Mouse (Mus musculus): Measurements from ENCODE around the gene Ngdn. TPM values are rescaled to one million over a fixed set of nuclear protein-coding genes. Genes with fewer than 3 reads are reported as not detected.

Gene Ngdn
- total and polyA plus RNA-seq, 3 experiments: 75.4 to 111 (median 77.9) TPM

DNA sequence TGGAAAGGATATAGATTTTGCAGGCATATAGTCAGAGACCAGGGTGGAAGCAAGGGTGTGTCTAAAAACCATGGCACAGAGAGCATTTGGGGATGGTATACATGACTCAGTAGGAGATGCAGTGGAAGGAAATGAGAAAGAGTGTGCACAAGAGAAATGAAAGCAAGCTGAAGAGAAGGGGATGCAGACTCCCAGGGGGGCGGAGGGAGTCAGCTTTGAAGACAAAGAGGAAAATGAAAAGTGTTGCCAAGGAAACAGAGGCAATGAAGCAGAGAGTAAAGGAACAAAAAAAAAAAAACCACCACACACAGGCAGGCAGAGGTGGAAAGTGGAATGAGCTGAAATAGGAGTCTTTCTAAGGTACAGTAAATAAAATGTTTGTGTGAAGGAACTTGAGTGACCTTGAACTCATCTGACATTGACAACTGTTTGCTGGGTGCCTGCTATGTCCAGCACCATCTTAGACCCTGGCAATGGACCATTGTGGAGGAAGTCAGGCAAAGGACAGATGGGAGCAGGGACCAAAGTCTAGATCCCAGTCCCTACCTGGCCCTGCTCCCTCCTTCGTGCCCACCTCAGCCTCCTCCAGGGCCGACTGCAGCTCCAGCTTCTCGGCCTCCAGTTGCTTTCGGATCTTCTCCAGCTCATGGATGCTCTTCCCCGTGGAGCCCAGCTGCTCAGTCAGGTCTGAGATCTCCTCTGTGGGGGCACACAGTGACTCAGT, 41.0 kb upstream of the Ngdn start:
- Histone ChIP-seq H3K79me2 (replicated peaks; ENCODE audit: control insufficient read depth, extremely low read depth, insufficient read depth, poor library complexity, severe bottlenecking) (no peaks in the 10 kb centered on the region), H3K9ac (ENCODE audit: insufficient read depth, low read depth) (no peak overlapping the region), H3K4me3 (replicated peaks in 1 of 3; ENCODE audit: low read depth in 2 of 3, low read length in 2 of 3, poor library complexity in 1 of 3) (no peak overlapping the region), H3K27ac (ENCODE audit: insufficient read depth, low read depth) (no peak overlapping the region), H3K36me3 (replicated peaks in 1 of 2; ENCODE audit: control insufficient read depth in 1 of 2, insufficient read depth in 1 of 2, low read length in 1 of 2) (no peaks in the 10 kb centered on the region), H3K4me2 (ENCODE audit: insufficient read depth, low read depth, poor library complexity, severe bottlenecking) (no peak overlapping the region), H3K27me3 (replicated peaks) (peaks cover 39% of the 10 kb centered on the region), H3K4me1 (ENCODE audit: control insufficient read depth in 1 of 2, insufficient read depth in 2 of 2) (peaks cover 5 to 26% of the 10 kb centered on the region in 2 experiments; a peak in 3 of 4 replicates), H3K9me3 (replicated peaks; ENCODE audit: low read length) (no peaks in the 10 kb centered on the region)
- peak; percentile 53 for DNase-seq (ENCODE audit: extremely low read depth)
- in situ Hi-C loops (cut with MboI; ENCODE audit: low pct_ligation_motif_present, low pct_unique_long_range_greater_than_20kb, low sequenced_read_pairs) (no loop called here), dilution Hi-C loops (cut with MboI; ENCODE audit: extremely low pct_ligation_motif_present, extremely low pct_unique_long_range_greater_than_20kb, low sequenced_read_pairs) (no loop called here)
- TF ChIP-seq ZNF384 (IDR thresholded peaks at IDR 0.05; ENCODE audit: low read depth, low read length): peak; percentile 44; the same call in 1 of the 2 replicates
- no peak for TF ChIP-seq JUN (IDR thresholded peaks at IDR 0.05; ENCODE audit: insufficient read depth, low read depth, low read length)
- no peak for TF ChIP-seq HCFC1 (IDR thresholded peaks at IDR 0.05; ENCODE audit: low read depth, low read length)
- TF ChIP-seq POLR2AphosphoS2 (IDR thresholded peaks at IDR 0.05; ENCODE audit: low read depth, low read length): no peak
- TF ChIP-seq EP300 (IDR thresholded peaks at IDR 0.05; ENCODE audit: low read length): no peak
- no peak for TF ChIP-seq JUND (conservative IDR thresholded peaks at IDR 0.05; ENCODE audit: low read depth, low read length)

DNA sequence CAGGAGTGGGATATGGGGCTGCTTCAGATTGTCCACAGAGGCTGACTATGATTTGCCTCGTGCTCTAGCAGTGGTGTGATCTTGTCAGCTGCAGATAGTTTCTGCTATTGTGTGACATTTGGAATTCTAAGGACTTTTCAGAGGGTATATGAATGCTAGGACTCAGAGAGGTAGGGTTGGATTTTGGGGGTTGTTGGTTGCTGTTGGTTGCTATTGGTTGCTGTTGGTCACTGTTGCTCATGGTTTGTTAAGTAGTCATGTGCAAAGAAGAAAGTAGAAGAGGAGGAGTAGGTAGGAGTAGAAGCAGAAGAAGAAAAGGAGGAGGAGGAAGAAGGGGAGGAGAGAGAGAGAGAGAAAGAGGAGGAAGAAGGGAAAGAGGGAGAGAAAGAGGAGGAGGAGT, 38.6 kb upstream of the Ngdn start, which contains the start of gene Gm17428:
Gm17428 (plus strand) TSS at position 301 of the 400 bp plus-strand sequence.
- no peak within 1 kb of the TSS for H3K4me2 ChIP-seq (ENCODE audit: insufficient read depth, low read depth, poor library complexity, severe bottlenecking)
- H3K27me3 ChIP-seq (replicated peaks): peaks cover 23% of the 10 kb centered on the region
- no peaks in the 10 kb centered on the region for H3K9me3 ChIP-seq (replicated peaks; ENCODE audit: low read length)
- dilution Hi-C loops (cut with MboI; ENCODE audit: extremely low pct_ligation_motif_present, extremely low pct_unique_long_range_greater_than_20kb, low sequenced_read_pairs): no loop called here
- no peaks in the 10 kb centered on the region for H3K79me2 ChIP-seq (replicated peaks; ENCODE audit: control insufficient read depth, extremely low read depth, insufficient read depth, poor library complexity, severe bottlenecking)
- H3K4me1 ChIP-seq (ENCODE audit: control insufficient read depth in 1 of 2, insufficient read depth in 2 of 2): peaks cover 5 to 17% of the 10 kb centered on the region in 2 experiments; a peak in 3 of 4 replicates
- H3K9ac ChIP-seq (ENCODE audit: insufficient read depth, low read depth): no peak within 1 kb of the TSS
- TF ChIP-seq TBP (conservative IDR thresholded peaks at IDR 0.05; ENCODE audit: low read depth, low read length): no peak
- TF ChIP-seq RAD21 (IDR thresholded peaks at IDR 0.05; ENCODE audit: low read depth, low read length): no peak
- TF ChIP-seq MEF2A (IDR thresholded peaks at IDR 0.05; ENCODE audit: borderline replicate concordance, low read depth, low read length): no peak
- no peak for TF ChIP-seq ZC3H11A (IDR thresholded peaks at IDR 0.05; ENCODE audit: low read depth, low read length)
- TF ChIP-seq NELFE (IDR thresholded peaks at IDR 0.05; ENCODE audit: low read depth, low read length): no peak
- no peak for TF ChIP-seq POLR2AphosphoS2 (IDR thresholded peaks at IDR 0.05; ENCODE audit: low read depth, low read length)
- no peak within 1 kb of the TSS for H3K4me3 ChIP-seq (replicated peaks in 1 of 3; ENCODE audit: low read depth in 2 of 3, low read length in 2 of 3, poor library complexity in 1 of 3)
- in situ Hi-C loops (cut with MboI; ENCODE audit: low pct_ligation_motif_present, low pct_unique_long_range_greater_than_20kb, low sequenced_read_pairs): no loop called here
- no peak within 1 kb of the TSS for H3K27ac ChIP-seq (ENCODE audit: insufficient read depth, low read depth)
- no peak for DNase-seq (ENCODE audit: extremely low read depth)
- no peaks in the 10 kb centered on the region for H3K36me3 ChIP-seq (replicated peaks in 1 of 2; ENCODE audit: control insufficient read depth in 1 of 2, insufficient read depth in 1 of 2, low read length in 1 of 2)

DNA sequence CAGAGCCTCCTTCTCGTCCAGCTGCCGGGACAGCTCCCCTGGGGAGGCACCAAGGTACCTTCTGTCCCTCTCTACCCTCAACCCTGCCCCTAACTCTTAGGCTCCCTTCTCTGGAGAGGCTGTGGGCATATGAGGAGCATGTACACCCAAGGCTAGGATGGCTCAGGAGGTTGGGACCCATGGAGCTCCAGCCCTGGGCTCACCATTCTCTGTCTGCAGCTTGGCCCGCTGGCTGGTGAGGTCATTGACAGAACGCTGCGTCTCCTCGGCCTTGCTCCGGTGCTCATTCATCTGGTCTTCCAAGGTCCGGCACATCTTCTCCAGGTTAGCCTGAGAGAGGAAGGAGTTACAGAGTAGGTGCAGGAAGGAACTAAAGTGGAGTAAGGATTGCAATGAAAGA, 36.6 kb upstream of the Ngdn start:
- no peak overlapping the region for H3K4me2 ChIP-seq (ENCODE audit: insufficient read depth, low read depth, poor library complexity, severe bottlenecking)
- no peaks in the 10 kb centered on the region for H3K36me3 ChIP-seq (replicated peaks in 1 of 2; ENCODE audit: control insufficient read depth in 1 of 2, insufficient read depth in 1 of 2, low read length in 1 of 2)
- H3K4me3 ChIP-seq (replicated peaks in 1 of 3; ENCODE audit: low read depth in 2 of 3, low read length in 2 of 3, poor library complexity in 1 of 3): no peak overlapping the region
- no peaks in the 10 kb centered on the region for H3K9me3 ChIP-seq (replicated peaks; ENCODE audit: low read length)
- H3K27ac ChIP-seq (ENCODE audit: insufficient read depth, low read depth): no peak overlapping the region
- DNase-seq (ENCODE audit: extremely low read depth): no peak
- H3K27me3 ChIP-seq (replicated peaks): peaks cover 41% of the 10 kb centered on the region
- no peaks in the 10 kb centered on the region for H3K79me2 ChIP-seq (replicated peaks; ENCODE audit: control insufficient read depth, extremely low read depth, insufficient read depth, poor library complexity, severe bottlenecking)
- peaks cover 5 to 11% of the 10 kb centered on the region in 2 experiments; a peak in 3 of 4 replicates for H3K4me1 ChIP-seq (ENCODE audit: control insufficient read depth in 1 of 2, insufficient read depth in 2 of 2)
- H3K9ac ChIP-seq (ENCODE audit: insufficient read depth, low read depth): no peak overlapping the region
- TF ChIP-seq USF1 (IDR thresholded peaks at IDR 0.05; ENCODE audit: low read depth, low read length) (no peak), EP300 (IDR thresholded peaks at IDR 0.05; ENCODE audit: low read length) (no peak)
- in situ Hi-C loops (cut with MboI; ENCODE audit: low pct_ligation_motif_present, low pct_unique_long_range_greater_than_20kb, low sequenced_read_pairs): no loop called here
- dilution Hi-C loops (cut with MboI; ENCODE audit: extremely low pct_ligation_motif_present, extremely low pct_unique_long_range_greater_than_20kb, low sequenced_read_pairs): no loop called here

Measured in CH12.LX (cell line).